Mouse (Mus musculus) liver, adult 2 months (tissue): ENCODE measurements around the gene Rpl4.

ENCODE experiments used
- CTCF ChIP-seq: fragments of 200-500 bp; IDR thresholded peaks from 2 replicates; pipeline ENCODE4 v1.5.1; 2011; ENCODE audit warnings: low read depth, low read length, control low read depth
- POLR2A ChIP-seq: fragments of 200-500 bp; IDR thresholded peaks from 2 replicates; pipeline ENCODE4 v1.6.1; 2011; ENCODE audit warnings: low read length, control low read depth; ENCODE audit not compliant: insufficient read depth; ENCODE audit errors: extremely low read depth

GRCm38 (mm10) chr9:64174341-64174740 lies 1.2 kb downstream of the Rpl4 start:
- TF ChIP-seq CTCF: no peak
- TF ChIP-seq POLR2A: no peak
